Mouse (Mus musculus): ENCODE measurements around the gene Nucb2. TPM values are rescaled to one million over a fixed set of nuclear protein-coding genes. Genes with fewer than 3 reads are reported as not detected.
A peak's percentile ranks its signal among the peaks of the same experiment; 100 is the strongest.

Nucb2 gene
- polyA plus RNA-seq, 1 experiment from 2014 or later, result 7.8 TPM

DNA sequence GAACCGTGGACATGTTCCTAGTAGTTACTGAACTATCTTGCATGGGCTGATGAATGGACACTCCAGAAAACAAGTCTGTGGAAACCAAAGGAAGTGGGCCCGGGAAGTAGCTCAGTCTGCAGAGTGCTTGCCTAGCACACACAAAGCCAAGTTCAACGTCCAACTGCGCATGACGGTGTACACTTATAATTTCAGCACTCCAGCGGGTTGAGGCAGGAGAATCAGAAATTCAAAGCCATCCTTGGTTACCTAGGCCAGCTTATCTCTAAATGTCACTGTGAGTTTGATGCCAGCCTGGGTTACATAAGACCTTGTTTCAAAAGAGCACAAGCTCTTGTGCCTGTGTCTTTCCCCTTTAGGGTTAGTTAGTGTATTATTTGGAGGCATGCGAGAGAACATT is 10.9 kb downstream of the Nucb2 start:
- Histone ChIP-seq H3K4me3 (ENCODE audit: low read length) (no peak overlapping the region), H3K27ac (ENCODE audit: low read length) (no peak overlapping the region), H3K4me1 (ENCODE audit: control insufficient read depth, insufficient read depth, low read length) (peaks cover 4% of the 10 kb centered on the region; the same call in 1 of the 2 replicates), H3K4me2 (ENCODE audit: low read depth, low read length) (no peak overlapping the region), H3K9ac (ENCODE audit: low read length) (no peak overlapping the region), H3K27me3 (ENCODE audit: control insufficient read depth, insufficient read depth, low read length) (no peaks in the 10 kb centered on the region), H3K36me3 (ENCODE audit: control insufficient read depth, insufficient read depth) (no peaks in the 10 kb centered on the region), H3K9me3 (replicated peaks; ENCODE audit: control insufficient read depth, low read length) (no peaks in the 10 kb centered on the region)
- ATAC-seq (replicated peaks; ENCODE audit: extremely low read depth, insufficient read depth, low FRiP score), result no peak
- WGBS, result 77% methylated on average over 7 of the region's 7 CpGs

DNA sequence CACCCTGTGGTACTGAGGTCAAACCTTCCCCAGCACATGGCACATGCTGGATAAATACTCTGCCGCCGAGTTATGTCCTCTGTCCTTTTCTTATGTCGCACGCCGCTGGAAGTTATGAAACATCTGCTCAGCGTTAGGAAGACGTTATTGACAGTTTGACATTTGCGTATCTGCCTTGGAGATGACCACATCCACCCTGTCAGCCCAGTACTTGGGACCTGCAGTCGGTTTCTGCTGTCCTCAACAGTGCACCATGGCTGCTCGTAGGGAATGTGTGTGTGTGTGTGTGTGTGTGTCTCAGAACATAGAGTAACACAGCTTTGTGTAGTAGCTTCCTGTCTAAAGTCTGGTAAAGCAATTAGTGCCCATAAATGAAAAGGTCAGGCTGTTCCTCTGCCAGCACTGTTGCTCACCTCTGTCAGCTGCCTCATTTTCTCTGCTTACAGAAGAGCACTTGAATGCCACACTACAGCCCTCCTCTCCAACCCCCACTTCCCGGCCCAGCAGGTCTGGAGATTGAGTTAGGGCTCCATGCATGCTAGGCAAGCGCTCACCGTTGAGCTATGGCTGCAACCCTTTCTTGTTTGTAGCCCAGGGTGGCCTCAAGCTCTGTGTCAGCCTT is 11.5 kb downstream of the Nucb2 start:
- Histone ChIP-seq H3K9me3 (replicated peaks; ENCODE audit: control insufficient read depth, low read length) (no peaks in the 10 kb centered on the region), H3K4me1 (ENCODE audit: control insufficient read depth, insufficient read depth, low read length) (peaks cover 4% of the 10 kb centered on the region; the same call in 1 of the 2 replicates), H3K9ac (ENCODE audit: low read length) (no peak overlapping the region), H3K4me3 (ENCODE audit: low read length) (no peak overlapping the region), H3K4me2 (ENCODE audit: low read depth, low read length) (no peak overlapping the region), H3K27ac (ENCODE audit: low read length) (no peak overlapping the region), H3K36me3 (ENCODE audit: control insufficient read depth, insufficient read depth) (no peaks in the 10 kb centered on the region), H3K27me3 (ENCODE audit: control insufficient read depth, insufficient read depth, low read length) (no peaks in the 10 kb centered on the region)
- 67% methylated on average over 13 of the region's 13 CpGs for WGBS
- 0 out of 2 replicates have a peak, but pooled peaks have one; percentile 23 for ATAC-seq (replicated peaks; ENCODE audit: extremely low read depth, insufficient read depth, low FRiP score)

DNA sequence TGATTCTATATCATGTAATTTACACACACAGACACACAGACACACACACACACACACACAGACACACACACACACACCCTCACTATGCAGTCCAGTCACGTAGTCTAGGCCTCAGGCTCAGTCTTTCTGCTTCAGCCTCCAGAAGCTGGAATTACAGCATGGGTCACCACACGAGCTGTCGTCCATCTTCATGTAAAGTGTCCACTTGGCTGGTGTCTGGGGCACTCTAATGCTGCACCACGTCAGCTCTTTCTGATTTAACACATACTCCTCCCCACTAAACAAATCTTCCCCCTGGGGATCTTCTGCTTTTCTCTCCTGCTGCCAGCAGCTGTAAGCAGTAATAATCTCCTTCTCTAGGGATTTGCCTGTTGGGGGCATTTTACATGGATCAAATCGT is 13.1 kb downstream of the Nucb2 start:
- Histone ChIP-seq H3K4me1 (ENCODE audit: control insufficient read depth, insufficient read depth, low read length) (peaks cover 4% of the 10 kb centered on the region; the same call in 1 of the 2 replicates), H3K36me3 (ENCODE audit: control insufficient read depth, insufficient read depth) (peaks cover 3% of the 10 kb centered on the region; the same call in 1 of the 2 replicates), H3K9ac (ENCODE audit: low read length) (no peak overlapping the region), H3K4me3 (ENCODE audit: low read length) (no peak overlapping the region), H3K27me3 (ENCODE audit: control insufficient read depth, insufficient read depth, low read length) (no peaks in the 10 kb centered on the region), H3K4me2 (ENCODE audit: low read depth, low read length) (no peak overlapping the region), H3K9me3 (replicated peaks; ENCODE audit: control insufficient read depth, low read length) (no peaks in the 10 kb centered on the region), H3K27ac (ENCODE audit: low read length) (0 out of 2 replicates have a peak overlapping the region, but pooled peaks have one; percentile 24)
- no peak for ATAC-seq (replicated peaks; ENCODE audit: extremely low read depth, insufficient read depth, low FRiP score)
- 63% methylated on average over 5 of the region's 5 CpGs for WGBS

DNA sequence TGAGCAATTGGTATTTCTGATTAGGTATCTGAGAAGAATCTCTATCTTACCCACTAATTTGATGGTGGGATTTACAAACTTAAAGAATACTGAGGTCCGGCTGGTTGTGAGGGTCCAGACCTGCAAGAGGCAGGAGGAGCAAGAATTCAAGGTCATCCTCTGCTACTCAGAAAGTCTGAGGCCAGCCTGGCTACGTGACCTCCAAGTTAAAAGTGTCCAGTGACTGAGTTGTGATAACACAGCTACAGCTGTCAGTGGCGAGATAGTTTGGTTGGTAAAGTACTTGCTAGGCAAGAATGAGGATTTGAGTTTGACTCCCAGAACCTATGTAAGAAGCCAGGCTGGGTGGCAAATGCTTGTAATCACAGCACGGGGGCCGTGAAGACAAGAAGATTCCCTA is 14.0 kb downstream of the Nucb2 start:
- Histone ChIP-seq H3K27ac (ENCODE audit: low read length) (peak overlapping the region; percentile 51), H3K27me3 (ENCODE audit: control insufficient read depth, insufficient read depth, low read length) (no peaks in the 10 kb centered on the region), H3K9me3 (replicated peaks; ENCODE audit: control insufficient read depth, low read length) (no peaks in the 10 kb centered on the region), H3K4me1 (ENCODE audit: control insufficient read depth, insufficient read depth, low read length) (peaks cover 4% of the 10 kb centered on the region; the same call in 1 of the 2 replicates), H3K9ac (ENCODE audit: low read length) (no peak overlapping the region), H3K4me3 (ENCODE audit: low read length) (no peak overlapping the region), H3K36me3 (ENCODE audit: control insufficient read depth, insufficient read depth) (peaks cover 8% of the 10 kb centered on the region), H3K4me2 (ENCODE audit: low read depth, low read length) (no peak overlapping the region)
- ATAC-seq (replicated peaks; ENCODE audit: extremely low read depth, insufficient read depth, low FRiP score), result 0 out of 2 replicates have a peak, but pooled peaks have one; percentile 4
- WGBS, result 50% methylated on average over 5 of the region's 5 CpGs

DNA sequence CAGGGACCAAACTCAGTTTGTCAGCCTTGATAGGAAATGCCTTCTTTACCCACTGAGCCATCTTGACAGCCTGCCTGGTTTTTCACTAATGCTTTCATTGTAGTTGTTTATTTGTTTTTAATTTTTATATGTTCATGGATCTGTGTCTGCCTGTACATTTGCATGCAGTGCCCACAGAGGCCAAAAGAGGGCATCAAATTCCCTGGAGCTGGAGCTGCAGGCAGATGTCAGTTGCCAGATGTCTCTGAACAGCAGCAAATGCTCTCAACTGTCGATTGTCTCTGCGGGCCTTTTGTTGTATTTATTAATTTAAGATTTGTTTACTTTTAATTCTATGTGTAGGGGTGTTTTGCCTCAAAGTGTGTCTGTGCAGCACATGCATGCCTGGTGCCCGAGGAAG is 15.6 kb downstream of the Nucb2 start:
- Histone ChIP-seq H3K4me2 (ENCODE audit: low read depth, low read length) (no peak overlapping the region), H3K36me3 (ENCODE audit: control insufficient read depth, insufficient read depth) (peaks cover 15% of the 10 kb centered on the region), H3K4me1 (ENCODE audit: control insufficient read depth, insufficient read depth, low read length) (peaks cover 4% of the 10 kb centered on the region; the same call in 1 of the 2 replicates), H3K27ac (ENCODE audit: low read length) (no peak overlapping the region), H3K27me3 (ENCODE audit: control insufficient read depth, insufficient read depth, low read length) (no peaks in the 10 kb centered on the region), H3K9me3 (replicated peaks; ENCODE audit: control insufficient read depth, low read length) (peaks cover 5% of the 10 kb centered on the region; the same call in 1 of the 2 replicates), H3K9ac (ENCODE audit: low read length) (no peak overlapping the region), H3K4me3 (ENCODE audit: low read length) (no peak overlapping the region)
- 58% methylated on average over 3 of the region's 3 CpGs for WGBS
- ATAC-seq (replicated peaks; ENCODE audit: extremely low read depth, insufficient read depth, low FRiP score), result no peak

DNA sequence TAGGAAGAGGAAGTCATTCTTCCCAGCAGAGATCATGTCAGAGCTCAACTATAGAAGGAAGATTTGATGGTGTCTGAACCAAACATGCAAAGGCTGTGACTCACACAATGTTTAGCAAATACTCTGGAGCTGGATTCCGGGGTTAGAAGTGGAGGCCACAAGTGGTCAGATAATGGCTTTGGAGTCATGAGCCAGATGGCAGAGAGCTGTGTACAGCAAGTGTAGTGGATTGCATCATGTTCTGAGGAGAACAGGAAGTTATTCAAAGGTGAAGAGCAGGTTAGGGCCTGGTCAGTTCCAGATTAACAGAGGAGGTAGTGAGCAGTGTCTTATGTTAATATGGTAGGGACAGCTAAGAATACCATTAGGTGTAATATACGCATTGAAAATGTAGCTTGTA is 20.4 kb downstream of the Nucb2 start:
- Histone ChIP-seq H3K9ac (ENCODE audit: low read length) (no peak overlapping the region), H3K27me3 (ENCODE audit: control insufficient read depth, insufficient read depth, low read length) (no peaks in the 10 kb centered on the region), H3K4me3 (ENCODE audit: low read length) (no peak overlapping the region), H3K9me3 (replicated peaks; ENCODE audit: control insufficient read depth, low read length) (peaks cover 5% of the 10 kb centered on the region; the same call in 1 of the 2 replicates), H3K4me1 (ENCODE audit: control insufficient read depth, insufficient read depth, low read length) (no peaks in the 10 kb centered on the region), H3K27ac (ENCODE audit: low read length) (no peak overlapping the region), H3K4me2 (ENCODE audit: low read depth, low read length) (no peak overlapping the region), H3K36me3 (ENCODE audit: control insufficient read depth, insufficient read depth) (peaks cover 28% of the 10 kb centered on the region)
- WGBS, result 69% methylated on average over 2 of the region's 2 CpGs
- no peak for ATAC-seq (replicated peaks; ENCODE audit: extremely low read depth, insufficient read depth, low FRiP score)

DNA sequence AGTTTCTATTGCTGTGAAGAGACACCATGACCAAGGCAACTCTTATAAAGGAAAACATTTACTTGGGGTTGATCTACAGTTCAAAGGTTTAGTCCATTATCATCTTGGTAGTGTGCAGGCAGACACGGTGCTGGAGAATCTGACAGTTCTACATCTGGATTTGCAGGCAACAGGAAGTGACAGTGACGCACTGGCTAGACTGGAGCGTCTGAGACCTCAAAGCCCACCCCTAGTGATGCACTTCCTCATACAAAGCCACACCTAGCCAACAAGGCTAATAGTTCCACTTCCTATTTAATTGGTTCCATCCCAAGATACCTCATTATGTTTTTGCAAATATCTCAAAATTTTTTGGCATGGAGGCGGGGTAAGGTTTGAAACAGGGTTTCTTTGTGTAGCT is 25.6 kb downstream of the Nucb2 start:
- Histone ChIP-seq H3K4me2 (ENCODE audit: low read depth, low read length) (no peak overlapping the region), H3K4me1 (ENCODE audit: control insufficient read depth, insufficient read depth, low read length) (no peaks in the 10 kb centered on the region), H3K4me3 (ENCODE audit: low read length) (no peak overlapping the region), H3K9me3 (replicated peaks; ENCODE audit: control insufficient read depth, low read length) (no peaks in the 10 kb centered on the region), H3K9ac (ENCODE audit: low read length) (no peak overlapping the region), H3K36me3 (ENCODE audit: control insufficient read depth, insufficient read depth) (peaks cover 13% of the 10 kb centered on the region), H3K27ac (ENCODE audit: low read length) (no peak overlapping the region), H3K27me3 (ENCODE audit: control insufficient read depth, insufficient read depth, low read length) (no peaks in the 10 kb centered on the region)
- 66% methylated on average over 4 of the region's 4 CpGs for WGBS
- ATAC-seq (replicated peaks; ENCODE audit: extremely low read depth, insufficient read depth, low FRiP score), result no peak

DNA sequence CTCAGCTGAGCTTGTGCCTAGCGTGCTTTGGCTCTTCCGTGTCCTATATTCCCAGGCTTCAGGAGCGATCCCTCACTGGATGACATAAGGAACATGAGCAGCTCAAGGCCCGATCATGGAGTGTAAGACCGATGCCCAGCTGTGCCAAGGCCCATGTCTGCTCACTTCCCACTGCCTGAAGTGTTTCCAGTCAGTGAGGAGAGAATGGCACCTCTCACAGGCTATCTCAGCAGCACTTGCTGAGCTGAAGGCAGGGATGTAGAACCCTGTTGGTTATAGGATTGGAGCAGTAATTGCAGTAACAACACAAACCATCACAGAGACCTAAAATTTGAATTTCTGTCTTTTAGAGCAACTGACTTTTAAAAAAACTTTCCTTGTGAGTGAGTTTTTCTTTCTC is 26.3 kb downstream of the Nucb2 start:
- H3K4me3 ChIP-seq (ENCODE audit: low read length), result no peak overlapping the region
- 89% methylated on average over 5 of the region's 5 CpGs for WGBS
- H3K27ac ChIP-seq (ENCODE audit: low read length), result no peak overlapping the region
- H3K9ac ChIP-seq (ENCODE audit: low read length), result no peak overlapping the region
- H3K9me3 ChIP-seq (replicated peaks; ENCODE audit: control insufficient read depth, low read length), result no peaks in the 10 kb centered on the region
- no peaks in the 10 kb centered on the region for H3K4me1 ChIP-seq (ENCODE audit: control insufficient read depth, insufficient read depth, low read length)
- H3K36me3 ChIP-seq (ENCODE audit: control insufficient read depth, insufficient read depth), result peaks cover 10% of the 10 kb centered on the region
- H3K4me2 ChIP-seq (ENCODE audit: low read depth, low read length), result no peak overlapping the region
- H3K27me3 ChIP-seq (ENCODE audit: control insufficient read depth, insufficient read depth, low read length), result no peaks in the 10 kb centered on the region
- ATAC-seq (replicated peaks; ENCODE audit: extremely low read depth, insufficient read depth, low FRiP score), result no peak

DNA sequence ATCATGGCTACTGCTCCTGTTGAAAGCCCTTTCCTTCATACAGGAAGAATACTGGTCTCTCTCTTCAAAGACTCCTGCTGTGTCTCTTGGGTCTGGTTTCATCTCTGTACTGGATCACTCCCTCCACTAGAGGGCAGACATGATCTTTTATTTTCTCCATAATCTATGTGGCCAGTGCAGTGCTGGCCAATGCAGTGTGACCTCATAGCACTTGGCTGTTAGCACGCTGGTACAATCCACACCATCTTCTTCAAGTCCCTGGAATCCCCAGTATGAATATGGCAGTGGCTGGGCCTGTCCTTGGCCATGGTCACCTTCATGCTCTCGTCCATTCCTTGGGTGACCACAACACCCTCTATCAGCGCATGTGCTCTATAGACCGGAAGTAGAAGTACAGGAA is 27.1 kb downstream of the Nucb2 start:
- H3K9me3 ChIP-seq (replicated peaks; ENCODE audit: control insufficient read depth, low read length), result no peaks in the 10 kb centered on the region
- no peak overlapping the region for H3K4me2 ChIP-seq (ENCODE audit: low read depth, low read length)
- no peak overlapping the region for H3K9ac ChIP-seq (ENCODE audit: low read length)
- no peak overlapping the region for H3K27ac ChIP-seq (ENCODE audit: low read length)
- ATAC-seq (replicated peaks; ENCODE audit: extremely low read depth, insufficient read depth, low FRiP score), result peak; percentile 45; the same call in 1 of the 2 replicates
- H3K27me3 ChIP-seq (ENCODE audit: control insufficient read depth, insufficient read depth, low read length), result no peaks in the 10 kb centered on the region
- H3K4me1 ChIP-seq (ENCODE audit: control insufficient read depth, insufficient read depth, low read length), result no peaks in the 10 kb centered on the region
- WGBS, result 74% methylated on average over 4 of the region's 4 CpGs
- H3K4me3 ChIP-seq (ENCODE audit: low read length), result no peak overlapping the region
- H3K36me3 ChIP-seq (ENCODE audit: control insufficient read depth, insufficient read depth), result peaks cover 5% of the 10 kb centered on the region

Data from heart, embryonic 16.5 days (tissue).